Mouse (Mus musculus): ENCODE measurements around the gene Zbtb5. TPM values are rescaled to one million over a fixed set of nuclear protein-coding genes. Genes with fewer than 3 reads are reported as not detected.

The Zbtb5 gene
- total RNA-seq (2012; rRNA removed) (7.8 and 9.1 TPM in 2 replicates), polyA plus RNA-seq (2012; ENCODE audit: insufficient read depth in 1 of 2, insufficient read length in 2 of 2, low read depth in 1 of 2, low replicate concordance in 2 of 2, missing spikeins in 1 of 2) (10 to 100 TPM in 1 of 2 experiments, not detected in 1; 10.2 TPM)

DNA sequence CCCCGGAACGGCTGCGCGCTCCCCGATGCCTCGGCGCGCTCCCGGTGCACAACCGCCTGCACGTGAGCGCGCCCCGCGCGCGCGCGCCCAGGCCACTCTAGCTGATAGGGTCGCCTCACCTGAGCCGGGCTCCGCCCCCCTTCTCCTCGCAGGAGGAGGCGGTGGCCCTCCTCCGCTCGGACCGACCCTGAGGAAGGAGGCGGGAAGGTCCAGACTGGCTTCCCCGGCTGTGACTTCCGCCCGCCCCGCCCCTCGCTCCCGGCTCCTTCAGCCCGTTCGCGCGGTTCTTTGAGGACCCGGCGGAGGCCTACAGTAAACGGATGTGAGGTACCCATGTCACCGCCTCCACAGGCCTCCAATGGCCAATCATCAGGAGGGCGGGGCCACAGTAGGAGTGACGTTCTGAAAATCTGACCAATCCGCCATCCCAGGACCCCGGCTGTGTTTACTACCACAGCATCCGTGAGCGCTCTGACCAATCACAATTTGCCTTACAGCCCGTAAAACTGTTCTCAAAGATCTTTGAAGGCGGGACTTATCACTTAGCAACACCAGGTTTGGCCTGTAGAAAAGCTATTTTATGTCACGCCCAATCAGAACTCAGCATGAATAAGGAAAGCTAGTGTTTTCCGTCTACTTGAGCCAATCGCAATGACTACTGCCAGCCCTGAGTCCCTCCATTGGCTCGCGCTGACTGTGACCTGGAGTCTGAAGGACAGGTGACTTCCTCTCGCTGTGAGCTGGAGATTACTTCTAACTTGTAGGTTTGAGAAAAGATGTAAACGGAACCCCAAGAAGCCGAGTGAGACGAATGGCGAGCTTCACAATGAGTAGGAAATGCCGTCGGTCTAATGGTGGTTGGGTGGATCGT lies at the start of gene Zbtb5:
TSS of gene Zbtb5 (minus strand) at position 308 of the 871 bp plus-strand sequence.
- DNase-seq (ENCODE audit: low read depth, low spot score): peak; percentile 100
- Histone ChIP-seq H3K79me2 (ENCODE audit: control insufficient read depth, insufficient read depth, low read length, poor library complexity) (peaks cover 16% of the 10 kb centered on the region), H3K9me3 (replicated peaks; ENCODE audit: insufficient read depth, low read length) (no peaks in the 10 kb centered on the region), H3K4me3 (ENCODE audit: control insufficient read depth in 1 of 2, insufficient read depth in 1 of 2, low read depth in 2 of 2, low read length in 2 of 2) (peak within 1 kb of the TSS; percentile 82 to 90), H3K27me3 (ENCODE audit: control insufficient read depth in 1 of 2, insufficient read depth in 2 of 2, low read length in 2 of 2) (no peaks in the 10 kb centered on the region), H3K4me1 (ENCODE audit: control insufficient read depth in 1 of 2, insufficient read depth in 2 of 2, low read length in 2 of 2) (peaks cover 4 to 17% of the 10 kb centered on the region in 2 experiments; a peak in 3 of 4 replicates), H3K9ac (ENCODE audit: control insufficient read depth, low read depth, low read length, poor library complexity, severe bottlenecking) (peak within 1 kb of the TSS; percentile 83), H3K27ac (ENCODE audit: control insufficient read depth, low read depth, low read length) (peak within 1 kb of the TSS; percentile 97), H3K36me3 (ENCODE audit: control insufficient read depth in 1 of 2, insufficient read depth in 2 of 2, low read length in 2 of 2) (peaks cover 0 to 18% of the 10 kb centered on the region in 2 experiments; a peak in 2 of 4 replicates)
- TF ChIP-seq NELFE (IDR thresholded peaks at IDR 0.05; ENCODE audit: low read depth, low read length) (peak; percentile 56), TCF12 (IDR thresholded peaks at IDR 0.05; ENCODE audit: low read depth, low read length) (0 out of 2 replicates have a peak, but pooled peaks have one; percentile 7), RAD21 (IDR thresholded peaks at IDR 0.05; ENCODE audit: low read depth, low read length) (no peak), MAFK (IDR thresholded peaks at IDR 0.05; ENCODE audit: borderline replicate concordance, low read depth, low read length) (no peak), TBP (IDR thresholded peaks at IDR 0.05; ENCODE audit: low read depth, low read length) (no peak; the same call in 1 of the 2 replicates), POLR2A (IDR thresholded peaks at IDR 0.05; ENCODE audit: control insufficient read depth in 1 of 2, insufficient read depth in 1 of 2, low read depth in 1 of 2, low read length in 2 of 2, poor library complexity in 1 of 2) (peak; percentile 10 to 70; a peak in 2 of 4 replicates), USF2 (IDR thresholded peaks at IDR 0.05; ENCODE audit: borderline replicate concordance in 1 of 2, insufficient read depth in 1 of 2, low read depth in 1 of 2, low read length in 2 of 2) (0 out of 4 replicates have a peak, but pooled peaks of 1 of the 2 experiments have one; percentile 42), POLR2AphosphoS5 (IDR thresholded peaks at IDR 0.05; ENCODE audit: borderline replicate concordance, low read depth, low read length) (no peak), ZMIZ1 (IDR thresholded peaks at IDR 0.05; ENCODE audit: low read depth, low read length) (no peak), MAX (IDR thresholded peaks at IDR 0.05; ENCODE audit: low read length) (peak; percentile 75), MEF2A (IDR thresholded peaks at IDR 0.05; ENCODE audit: extremely low read depth, insufficient replicate concordance, low read depth, low read length, poor library complexity, severe bottlenecking) (no peak), E2F4 (IDR thresholded peaks at IDR 0.05; ENCODE audit: borderline replicate concordance, low read depth, low read length) (peak; percentile 31; the same call in 1 of the 2 replicates), CHD2 (IDR thresholded peaks at IDR 0.05; ENCODE audit: low read length) (peak; percentile 82), SIN3A (IDR thresholded peaks at IDR 0.05; ENCODE audit: low read length) (peak; percentile 74), GATA1 (IDR thresholded peaks at IDR 0.05; ENCODE audit: low read depth, low read length) (no peak), MYC (IDR thresholded peaks at IDR 0.05; ENCODE audit: low read depth, low read length) (no peak), HCFC1 (IDR thresholded peaks at IDR 0.05; ENCODE audit: low read depth, low read length) (peak; percentile 84), USF1 (IDR thresholded peaks at IDR 0.05; ENCODE audit: low read depth, low read length) (peak; percentile 89), EP300 (IDR thresholded peaks at IDR 0.05; ENCODE audit: low read depth in 1 of 2, low read length in 2 of 2) (no peak), UBTF (IDR thresholded peaks at IDR 0.05; ENCODE audit: borderline replicate concordance, insufficient read depth, low read depth, low read length) (0 out of 2 replicates have a peak, but pooled peaks have one; percentile 31), ETS1 (IDR thresholded peaks at IDR 0.05; ENCODE audit: low read depth, low read length) (peak; percentile 19; the same call in 1 of the 2 replicates), MYB (IDR thresholded peaks at IDR 0.05; ENCODE audit: low read depth, low read length) (no peak), NRF1 (IDR thresholded peaks at IDR 0.05; ENCODE audit: insufficient read depth, low read depth, low read length, poor library complexity, severe bottlenecking) (peak; percentile 36), JUND (IDR thresholded peaks at IDR 0.05; ENCODE audit: low read depth, low read length) (peak; percentile 56; the same call in 1 of the 2 replicates), POLR2AphosphoS2 (IDR thresholded peaks at IDR 0.05; ENCODE audit: low read length) (no peak; the same call in 1 of the 2 replicates), BHLHE40 (IDR thresholded peaks at IDR 0.05; ENCODE audit: borderline replicate concordance, low read depth, low read length) (peak; percentile 86), CHD1 (IDR thresholded peaks at IDR 0.05; ENCODE audit: low read depth, low read length) (no peak), KAT2A (conservative IDR thresholded peaks at IDR 0.05; ENCODE audit: low read depth, low read length) (peak; percentile 69), ELF1 (IDR thresholded peaks at IDR 0.05; ENCODE audit: low read depth, low read length) (peak; percentile 71)
